Mouse (Mus musculus): ENCODE measurements around the gene Gm11983.
"Not testable (repeated sequence)": the region's sequence is repeated elsewhere in the genome, so short reads cannot be mapped to it uniquely, and the experiment has no call there.

The Gm11983 gene

GRCm38 (mm10) chr11:6837554-6837953, at the start of gene Gm11983:
Gene Gm11983 (minus strand): TSS chr11:6837654.
- no peak for DNase-seq

- not testable (repeated sequence) for DNase-seq
Measured at GRCm38 (mm10) chr11:6883045-6883444, 45.6 kb upstream of the Gm11983 start.

- peak; percentile 40 to 63 for DNase-seq
Measured at GRCm38 (mm10) chr11:6881614-6882013, 44.2 kb upstream of the Gm11983 start.

- DNase-seq: peak; percentile 16 to 34
Measured at GRCm38 (mm10) chr11:6877740-6878139, 40.3 kb upstream of the Gm11983 start.

- no peak for DNase-seq
Measured at GRCm38 (mm10) chr11:6870947-6871346, 33.5 kb upstream of the Gm11983 start.

- DNase-seq: no peak
Measured at GRCm38 (mm10) chr11:6865536-6865935, 28.1 kb upstream of the Gm11983 start.

GRCm38 (mm10) chr11:6862185-6862584, 24.7 kb upstream of the Gm11983 start:
- no peak for DNase-seq

- DNase-seq: peak in 1 of 2 experiments; percentile 5
Measured at GRCm38 (mm10) chr11:6859898-6860858, 22.7 kb upstream of the Gm11983 start.

- no peak for DNase-seq
Measured at GRCm38 (mm10) chr11:6859096-6859495, 21.6 kb upstream of the Gm11983 start.

GRCm38 (mm10) chr11:6855942-6856341, 18.5 kb upstream of the Gm11983 start:
- DNase-seq: no peak

GRCm38 (mm10) chr11:6853366-6853765, 15.9 kb upstream of the Gm11983 start:
- DNase-seq: not testable (repeated sequence)

- no peak for DNase-seq
Measured at GRCm38 (mm10) chr11:6843831-6844230, 6.4 kb upstream of the Gm11983 start.

GRCm38 (mm10) chr11:6842160-6842559, 4.7 kb upstream of the Gm11983 start:
- no peak for DNase-seq

- no peak for DNase-seq
Measured at GRCm38 (mm10) chr11:6840775-6841174, 3.3 kb upstream of the Gm11983 start.

GRCm38 (mm10) chr11:6834636-6835035, 2.8 kb downstream of the Gm11983 start:
- no peak for DNase-seq

GRCm38 (mm10) chr11:6833731-6834130, 3.7 kb downstream of the Gm11983 start:
- DNase-seq: no peak

- DNase-seq: no peak
Measured at GRCm38 (mm10) chr11:6831931-6832330, 5.5 kb downstream of the Gm11983 start.

GRCm38 (mm10) chr11:6828196-6828595, 9.3 kb downstream of the Gm11983 start:
- no peak for DNase-seq

- DNase-seq: peak; percentile 37 to 39
Measured at GRCm38 (mm10) chr11:6826157-6826556, 11.3 kb downstream of the Gm11983 start.

- DNase-seq: no peak
Measured at GRCm38 (mm10) chr11:6823176-6823575, 14.3 kb downstream of the Gm11983 start.

GRCm38 (mm10) chr11:6814486-6814885, 23.0 kb downstream of the Gm11983 start:
- no peak for DNase-seq

- not testable (repeated sequence) for DNase-seq
Measured at GRCm38 (mm10) chr11:6802879-6803278, 34.6 kb downstream of the Gm11983 start.

GRCm38 (mm10) chr11:6790690-6791089, 46.8 kb downstream of the Gm11983 start:
- DNase-seq: peak; percentile 42 to 47

Measured in kidney, postnatal 4 days (tissue).